Mouse (Mus musculus) gastrocnemius, adult 8-10 months (tissue): ENCODE measurements around the gene Bpifc. TPM values are rescaled to one million over a fixed set of nuclear protein-coding genes. Genes with fewer than 3 reads are reported as not detected.

Source experiments
- DNase-seq, 2 experiments: peaks; one replicate each; pipeline ENCODE4 v3.0.0; 2022; ENCODE audit warnings: low spot score in 2 of 2
- total RNA-seq, 4 experiments: library from RNA; stranded (reverse); gene quantifications; 2 replicates each; pipeline ENCODE4 v1.2.4; 2022

Bpifc gene
- total RNA-seq, 4 experiments from 2014 or later = not detected

GRCm38 (mm10) chr10:86017781-86018180 is 6.1 kb upstream of the Bpifc start:
- no peak for DNase-seq

GRCm38 (mm10) chr10:86011172-86011571 is 523 bp downstream of the Bpifc start:
- DNase-seq = no peak

- no peak for DNase-seq
Observed at GRCm38 (mm10) chr10:86010636-86011035, 1.1 kb downstream of the Bpifc start.

- no peak for DNase-seq
Observed at GRCm38 (mm10) chr10:86009688-86010087, 2.0 kb downstream of the Bpifc start.

GRCm38 (mm10) chr10:86006455-86006854 is 5.2 kb downstream of the Bpifc start:
- no peak for DNase-seq

GRCm38 (mm10) chr10:86000447-86000846 is 11.2 kb downstream of the Bpifc start:
- no peak for DNase-seq

GRCm38 (mm10) chr10:85994543-85995104 is 17.1 kb downstream of the Bpifc start:
- no peak for DNase-seq

- DNase-seq = no peak
Observed at GRCm38 (mm10) chr10:85993836-85994235, 17.9 kb downstream of the Bpifc start.

- no peak for DNase-seq
Observed at GRCm38 (mm10) chr10:85992412-85992811, 19.3 kb downstream of the Bpifc start.

- no peak for DNase-seq
Observed at GRCm38 (mm10) chr10:85989412-85990115, 22.1 kb downstream of the Bpifc start.

DNA sequence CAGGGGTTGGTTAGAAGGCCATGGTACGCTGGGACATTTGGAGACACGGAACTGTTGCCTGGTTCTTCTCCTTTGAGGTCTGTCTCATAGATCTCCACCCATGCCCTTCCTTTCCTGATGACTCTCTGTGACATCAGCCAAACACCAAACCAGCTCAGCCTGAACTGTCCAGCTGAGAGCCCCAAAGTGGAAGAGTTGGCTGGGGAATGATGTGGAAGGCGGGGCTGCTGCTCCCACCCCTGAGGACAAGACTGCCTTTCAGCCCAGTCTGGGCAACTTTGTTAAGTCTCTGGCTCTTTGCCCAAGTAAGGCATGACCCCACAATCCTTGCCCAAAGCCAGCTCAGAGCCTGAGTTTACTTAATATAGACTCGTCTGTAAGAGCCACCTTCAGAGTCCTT is 38.8 kb downstream of the Bpifc start:
- DNase-seq = no peak

GRCm38 (mm10) chr10:85971826-85972225 is 39.9 kb downstream of the Bpifc start:
- no peak for DNase-seq

- DNase-seq = no peak
Observed at GRCm38 (mm10) chr10:85969894-85970620, 41.6 kb downstream of the Bpifc start.

DNA sequence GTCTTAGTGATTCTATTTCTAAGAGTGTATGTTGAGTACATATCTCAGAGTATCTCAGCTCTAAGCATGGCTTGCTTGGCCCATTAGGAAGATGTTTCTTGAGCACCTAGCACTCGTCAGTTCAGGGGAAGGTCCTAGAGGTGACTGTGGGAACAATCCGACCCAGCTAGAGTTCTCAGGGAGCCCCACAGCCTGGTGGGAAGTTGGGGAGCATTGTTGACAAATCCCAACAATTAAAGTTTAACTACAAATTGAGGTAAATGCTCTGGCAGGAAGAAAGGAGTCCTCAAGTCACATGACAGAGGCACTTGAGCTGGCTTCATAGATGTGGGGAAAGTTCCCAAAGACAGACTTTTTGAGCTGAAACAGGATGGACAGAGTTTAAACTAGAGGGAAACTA is 43.0 kb downstream of the Bpifc start:
- no peak for DNase-seq

GRCm38 (mm10) chr10:85968157-85968634 is 43.5 kb downstream of the Bpifc start:
- DNase-seq = peak; percentile 46 to 55

DNA sequence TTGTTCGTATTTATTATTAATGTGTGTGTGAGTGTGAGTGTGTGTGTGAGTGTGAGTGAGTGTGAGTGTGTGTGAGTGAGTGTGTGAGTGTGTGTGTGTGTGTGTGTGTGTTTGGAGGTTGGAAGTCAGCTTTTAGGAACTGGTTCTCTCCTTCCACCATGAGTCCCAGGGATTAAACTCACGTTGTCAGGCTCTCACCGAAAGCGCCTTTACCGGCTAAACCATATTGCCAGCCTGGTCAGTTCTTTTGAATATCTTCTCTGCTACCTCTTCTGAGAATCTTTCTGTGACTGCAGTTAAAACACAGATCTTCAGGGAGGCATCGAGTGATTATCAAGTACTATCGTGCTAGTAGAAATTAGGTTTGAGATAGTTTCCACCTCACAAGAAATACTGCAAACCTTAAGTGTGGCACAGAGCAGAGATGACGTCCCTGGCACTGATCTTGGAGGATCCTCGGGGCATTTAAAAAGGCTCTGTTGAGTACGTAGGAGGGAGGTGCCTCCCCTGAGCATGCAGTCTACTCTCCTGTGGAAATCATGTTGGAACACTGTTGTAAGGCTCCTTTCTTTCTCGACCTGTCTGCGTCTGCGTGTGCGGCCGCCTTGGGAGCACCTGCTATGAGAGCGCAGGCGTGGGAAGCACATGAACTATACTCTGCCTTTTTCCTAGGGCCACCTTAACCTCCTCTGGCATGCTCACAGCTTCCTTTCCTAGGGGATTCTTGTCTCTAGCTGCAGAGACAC is 44.1 kb downstream of the Bpifc start:
- no peak for DNase-seq

GRCm38 (mm10) chr10:85966476-85966875 is 45.2 kb downstream of the Bpifc start:
- DNase-seq = no peak

- DNase-seq = no peak
Observed at GRCm38 (mm10) chr10:85964316-85964715, 47.4 kb downstream of the Bpifc start.

DNA sequence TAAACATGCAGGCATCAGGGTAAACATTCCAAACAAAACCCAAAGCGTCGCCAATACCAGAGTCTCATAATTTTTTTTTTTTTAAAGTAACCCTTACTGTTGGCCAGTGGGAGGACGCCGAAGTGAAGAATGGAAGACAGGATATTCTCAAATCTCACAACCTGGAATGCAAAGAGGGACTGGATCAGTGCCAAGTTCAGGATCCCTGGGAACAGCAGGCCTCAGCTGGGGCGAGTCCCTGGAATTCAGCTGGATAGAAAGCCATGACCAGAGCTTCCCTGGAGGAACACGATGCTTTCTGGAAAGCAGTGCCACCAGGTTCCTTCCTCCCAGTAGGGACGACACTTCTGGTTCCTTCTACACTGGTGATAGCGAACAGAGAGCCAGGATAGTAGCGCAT is 48.8 kb downstream of the Bpifc start:
- DNase-seq = no peak

- DNase-seq = peak; percentile 86 to 91
Observed at GRCm38 (mm10) chr10:85957464-85957950, 54.2 kb downstream of the Bpifc start, which contains the start of gene Rtcb. Gene Rtcb, minus strand, starts transcription at chr10:85957823.

GRCm38 (mm10) chr10:85956871-85957419 is 54.8 kb downstream of the Bpifc start:
- no peak for DNase-seq
